Mouse (Mus musculus) retina, embryonic 14.5 days (tissue): Measurements from ENCODE around the gene Rtp3.

Experiments
- DNase-seq: peaks from one replicate; pipeline ENCODE4 v3.0.0-alpha.2; 2015; ENCODE audit warnings: low spot score

Gene Rtp3

GRCm38 (mm10) chr9:110945343-110945742, 45.0 kb downstream of the Rtp3 start:
- DNase-seq: no peak

- DNase-seq: peak; percentile 55
Observed at GRCm38 (mm10) chr9:110944265-110944664, 46.1 kb downstream of the Rtp3 start.

DNA sequence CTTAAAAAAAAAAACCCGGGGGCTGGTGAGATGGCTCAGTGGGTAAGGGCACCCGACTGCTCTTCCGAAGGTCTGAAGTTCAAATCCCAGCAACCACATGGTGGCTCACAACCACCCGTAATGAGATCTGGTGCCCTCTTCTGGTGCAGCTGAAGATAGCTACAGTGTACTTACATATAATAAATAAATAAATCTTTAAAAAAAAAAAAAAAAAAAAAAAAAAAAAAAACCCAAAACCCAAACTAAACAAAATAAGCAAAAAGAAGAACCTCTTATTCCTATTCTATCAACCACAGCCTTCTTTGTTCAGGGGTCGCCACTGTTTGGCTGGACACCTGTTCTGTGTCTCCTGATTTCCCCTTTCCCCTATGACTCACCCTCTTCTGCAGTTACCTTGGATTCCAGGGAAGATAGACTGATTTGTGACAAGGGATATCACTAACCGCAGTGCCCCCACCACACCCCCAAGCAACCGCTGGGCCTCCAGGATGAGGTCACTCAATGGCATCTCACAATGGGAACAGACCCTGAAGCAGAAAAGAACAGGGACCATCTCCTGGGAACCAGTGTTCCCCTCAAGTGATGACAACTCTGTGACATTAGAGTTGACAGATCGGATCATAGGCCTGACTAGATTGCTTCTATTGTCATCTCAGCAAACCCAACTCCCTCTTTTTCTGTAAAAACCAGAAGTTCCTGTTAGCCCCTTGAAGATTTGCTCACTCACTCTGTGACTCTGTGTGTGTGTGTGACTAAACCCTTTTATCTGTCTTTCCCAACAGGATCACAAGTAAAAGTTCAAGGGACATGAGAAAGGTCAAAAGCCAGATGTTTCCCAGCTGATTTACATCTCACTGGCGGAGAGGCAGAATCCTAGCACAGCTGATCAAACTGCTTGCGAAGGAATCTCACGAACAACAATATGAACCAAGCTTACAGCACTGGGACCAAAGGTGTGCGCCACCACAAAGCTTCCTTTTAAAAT, 52.6 kb downstream of the Rtp3 start:
- DNase-seq: no peak

GRCm38 (mm10) chr9:110935941-110936340, 54.4 kb downstream of the Rtp3 start:
- no peak for DNase-seq
